Mouse (Mus musculus) heart, adult 2 months (tissue): ENCODE measurements around the gene Krt20.

ENCODE experiments used
- CTCF ChIP-seq: fragments of 200-600 bp; IDR thresholded peaks from 2 replicates; pipeline ENCODE4 v1.8.1; 2022; ENCODE audit warnings: antibody characterized with exemption, mild to moderate bottlenecking, moderate library complexity
- EP300 ChIP-seq: fragments of 200-500 bp; IDR thresholded peaks from 2 replicates; pipeline ENCODE4 v1.6.1; 2011; ENCODE audit warnings: low read depth, low read length, control low read depth; ENCODE audit not compliant: insufficient read depth
- POLR2A ChIP-seq: fragments of 200-500 bp; IDR thresholded peaks from 2 replicates; pipeline ENCODE4 v1.6.1; 2011; ENCODE audit warnings: mild to moderate bottlenecking, low read depth, low read length, control low read depth; ENCODE audit not compliant: insufficient read depth

GRCm38 (mm10) chr11:99398084-99398483 is 39.9 kb downstream of the Krt20 start:
- TF ChIP-seq CTCF = no peak
- no peak for TF ChIP-seq POLR2A
- no peak for TF ChIP-seq EP300
